Mouse (Mus musculus) megakaryocyte, embryonic 14.5 days (primary cell): ENCODE data around the gene Cracr2b.

ENCODE experiments used
- FLI1 ChIP-seq: IDR thresholded peaks from 2 replicates; pipeline ENCODE4 v1.6.1; 2012; ENCODE audit warnings: low read length, inconsistent platforms, mixed read lengths
- GATA1 ChIP-seq: IDR thresholded peaks from 3 replicates; pipeline ENCODE4 v1.6.1; 2012; ENCODE audit warnings: mixed read lengths, low read length, inconsistent platforms, borderline replicate concordance

- TF ChIP-seq GATA1 (no peak), FLI1 (no peak)
Observed at GRCm38 (mm10) chr7:141502556-141502905, 41.6 kb downstream of the Cracr2b start.
